Mouse (Mus musculus): ENCODE measurements around the gene Btbd9. TPM values are rescaled to one million over a fixed set of nuclear protein-coding genes. Genes with fewer than 3 reads are reported as not detected.

The Btbd9 gene
- total and polyA plus RNA-seq, 3 experiments = 24.7 to 33.8 TPM; not detected in 1

DNA sequence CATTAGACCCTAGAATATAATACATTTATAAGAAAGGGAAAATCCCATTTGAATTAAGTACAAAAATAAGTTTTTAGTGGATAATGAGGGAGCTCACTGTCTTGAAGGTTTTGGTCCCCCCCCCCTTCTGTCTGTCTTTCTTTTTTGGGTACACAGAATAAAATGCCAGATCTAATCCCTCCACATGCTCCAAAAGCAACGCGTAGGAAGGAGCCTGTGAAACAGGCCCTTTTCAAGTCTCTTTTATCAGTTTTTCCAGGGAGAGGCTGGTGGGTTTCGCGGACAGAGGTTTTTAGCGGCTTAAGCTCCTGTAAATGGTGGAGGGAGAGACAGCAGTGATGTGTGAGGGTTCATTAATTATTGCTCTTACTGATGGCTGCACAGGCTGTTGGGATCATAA lies 388.7 kb downstream of the Btbd9 start:
- TF ChIP-seq ZMIZ1 (IDR thresholded peaks at IDR 0.05; ENCODE audit: low read depth, low read length) = no peak
- no peak for TF ChIP-seq MYB (IDR thresholded peaks at IDR 0.05; ENCODE audit: low read depth, low read length)
- TF ChIP-seq CTCF (IDR thresholded peaks at IDR 0.05 in 2 of 3, conservative IDR thresholded peaks at IDR 0.05 in 1 of 3; ENCODE audit: control insufficient read depth in 1 of 3, insufficient read depth in 1 of 3, low read depth in 2 of 3, low read length in 3 of 3, poor library complexity in 1 of 3, severe bottlenecking in 1 of 3) = no peak
- no peak for TF ChIP-seq TBP (IDR thresholded peaks at IDR 0.05; ENCODE audit: low read depth, low read length)
- no peak for TF ChIP-seq GABPA (IDR thresholded peaks at IDR 0.05; ENCODE audit: low read depth, low read length)
- TF ChIP-seq MEF2A (IDR thresholded peaks at IDR 0.05; ENCODE audit: extremely low read depth, insufficient replicate concordance, low read depth, low read length, poor library complexity, severe bottlenecking) = no peak
- no peak for TF ChIP-seq CHD2 (IDR thresholded peaks at IDR 0.05; ENCODE audit: low read length)
- TF ChIP-seq SIN3A (IDR thresholded peaks at IDR 0.05; ENCODE audit: low read length) = no peak
- TF ChIP-seq ZNF384 (IDR thresholded peaks at IDR 0.05; ENCODE audit: low read depth, low read length) = no peak
- TF ChIP-seq EP300 (IDR thresholded peaks at IDR 0.05; ENCODE audit: low read depth in 1 of 2, low read length in 2 of 2) = no peak
- no peak for TF ChIP-seq MAX (IDR thresholded peaks at IDR 0.05; ENCODE audit: low read length)
- TF ChIP-seq SMC3 (IDR thresholded peaks at IDR 0.05; ENCODE audit: low read depth, low read length) = no peak
- no peaks in the 10 kb centered on the region for H3K9me3 ChIP-seq (replicated peaks; ENCODE audit: insufficient read depth, low read length)
- H3K4me1 ChIP-seq (ENCODE audit: control insufficient read depth in 1 of 2, insufficient read depth in 2 of 2, low read length in 2 of 2) = no peaks in the 10 kb centered on the region
- no peaks in the 10 kb centered on the region for H3K79me2 ChIP-seq (ENCODE audit: control insufficient read depth, insufficient read depth, low read length, poor library complexity)
- H3K4me3 ChIP-seq (ENCODE audit: control insufficient read depth in 1 of 2, insufficient read depth in 1 of 2, low read depth in 2 of 2, low read length in 2 of 2) = no peak overlapping the region
- H3K27me3 ChIP-seq (ENCODE audit: control insufficient read depth in 1 of 2, insufficient read depth in 2 of 2, low read length in 2 of 2) = no peaks in the 10 kb centered on the region
- H3K27ac ChIP-seq (ENCODE audit: control insufficient read depth, low read depth, low read length) = no peak overlapping the region
- DNase-seq (ENCODE audit: low read depth, low spot score) = no peak
- no peak overlapping the region for H3K9ac ChIP-seq (ENCODE audit: control insufficient read depth, low read depth, low read length, poor library complexity, severe bottlenecking)
- H3K36me3 ChIP-seq (ENCODE audit: control insufficient read depth in 1 of 2, insufficient read depth in 2 of 2, low read length in 2 of 2) = no peaks in the 10 kb centered on the region

DNA sequence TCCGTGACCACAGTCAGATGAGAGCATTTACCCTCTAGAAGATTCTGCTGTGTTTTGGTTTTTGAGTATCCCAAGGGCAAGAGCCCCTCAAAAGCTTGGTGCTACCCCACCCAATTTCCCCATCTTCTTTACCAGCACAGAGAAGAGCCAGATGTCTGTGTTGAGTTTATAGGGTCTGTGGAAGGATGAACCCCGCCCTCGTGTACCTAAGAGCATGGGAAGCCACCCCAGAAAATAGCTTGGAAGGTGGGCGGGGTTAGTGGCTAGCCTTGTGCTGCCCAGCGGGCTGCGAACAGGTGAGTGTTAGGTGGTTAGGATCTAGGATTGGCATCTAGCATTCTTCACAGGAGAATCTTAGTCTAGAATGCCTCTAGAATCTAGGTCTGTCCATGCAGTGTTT lies 389.1 kb downstream of the Btbd9 start:
- H3K4me1 ChIP-seq (ENCODE audit: control insufficient read depth in 1 of 2, insufficient read depth in 2 of 2, low read length in 2 of 2) = no peaks in the 10 kb centered on the region
- TF ChIP-seq SIN3A (IDR thresholded peaks at IDR 0.05; ENCODE audit: low read length) (no peak), TCF12 (IDR thresholded peaks at IDR 0.05; ENCODE audit: low read depth, low read length) (no peak), MYC (IDR thresholded peaks at IDR 0.05; ENCODE audit: low read depth, low read length) (no peak)

DNA sequence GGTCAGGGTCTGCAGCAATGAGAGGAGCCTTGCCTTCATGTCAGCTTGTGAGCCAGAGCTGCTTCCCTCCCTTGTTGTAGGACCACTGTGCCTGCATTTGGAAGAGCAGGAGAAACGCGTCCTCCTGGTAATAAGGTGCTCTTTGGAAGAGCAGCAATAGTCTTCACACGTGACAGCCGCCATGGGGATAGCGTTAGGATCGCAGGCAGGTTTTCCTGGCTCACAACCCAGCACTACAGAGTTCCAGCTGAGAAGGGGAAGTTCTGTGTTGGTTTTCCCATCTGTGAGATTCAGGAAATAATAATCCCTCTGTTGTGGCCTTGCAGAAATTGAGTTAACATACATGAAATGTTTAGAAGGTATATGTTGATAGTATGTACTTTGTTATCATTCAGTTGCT lies 392.7 kb downstream of the Btbd9 start:
- no peak for DNase-seq (ENCODE audit: low read depth, low spot score)
- H3K27me3 ChIP-seq (ENCODE audit: control insufficient read depth in 1 of 2, insufficient read depth in 2 of 2, low read length in 2 of 2) = no peaks in the 10 kb centered on the region
- H3K27ac ChIP-seq (ENCODE audit: control insufficient read depth, low read depth, low read length) = no peak overlapping the region
- H3K79me2 ChIP-seq (ENCODE audit: control insufficient read depth, insufficient read depth, low read length, poor library complexity) = no peaks in the 10 kb centered on the region
- no peaks in the 10 kb centered on the region for H3K9me3 ChIP-seq (replicated peaks; ENCODE audit: insufficient read depth, low read length)
- H3K9ac ChIP-seq (ENCODE audit: control insufficient read depth, low read depth, low read length, poor library complexity, severe bottlenecking) = no peak overlapping the region
- peaks cover 0 to 4% of the 10 kb centered on the region in 2 experiments; a peak in 2 of 4 replicates for H3K4me1 ChIP-seq (ENCODE audit: control insufficient read depth in 1 of 2, insufficient read depth in 2 of 2, low read length in 2 of 2)
- no peak overlapping the region for H3K4me3 ChIP-seq (ENCODE audit: control insufficient read depth in 1 of 2, insufficient read depth in 1 of 2, low read depth in 2 of 2, low read length in 2 of 2)
- H3K36me3 ChIP-seq (ENCODE audit: control insufficient read depth in 1 of 2, insufficient read depth in 2 of 2, low read length in 2 of 2) = peaks cover 0 to 9% of the 10 kb centered on the region in 2 experiments; a peak in 2 of 4 replicates
- TF ChIP-seq MEF2A (IDR thresholded peaks at IDR 0.05; ENCODE audit: extremely low read depth, insufficient replicate concordance, low read depth, low read length, poor library complexity, severe bottlenecking) (no peak), CTCF (IDR thresholded peaks at IDR 0.05 in 2 of 3, conservative IDR thresholded peaks at IDR 0.05 in 1 of 3; ENCODE audit: control insufficient read depth in 1 of 3, insufficient read depth in 1 of 3, low read depth in 2 of 3, low read length in 3 of 3, poor library complexity in 1 of 3, severe bottlenecking in 1 of 3) (no peak), GATA1 (IDR thresholded peaks at IDR 0.05; ENCODE audit: low read depth, low read length) (no peak), MYC (IDR thresholded peaks at IDR 0.05; ENCODE audit: low read depth, low read length) (no peak), MXI1 (IDR thresholded peaks at IDR 0.05; ENCODE audit: low read depth, low read length) (no peak), ELF1 (IDR thresholded peaks at IDR 0.05; ENCODE audit: low read depth, low read length) (no peak), USF2 (IDR thresholded peaks at IDR 0.05; ENCODE audit: borderline replicate concordance in 1 of 2, insufficient read depth in 1 of 2, low read depth in 1 of 2, low read length in 2 of 2) (no peak), POLR2AphosphoS2 (IDR thresholded peaks at IDR 0.05; ENCODE audit: low read length) (no peak), ETS1 (IDR thresholded peaks at IDR 0.05; ENCODE audit: low read depth, low read length) (no peak), TBP (IDR thresholded peaks at IDR 0.05; ENCODE audit: low read depth, low read length) (no peak), RAD21 (IDR thresholded peaks at IDR 0.05; ENCODE audit: low read depth, low read length) (no peak), JUND (IDR thresholded peaks at IDR 0.05; ENCODE audit: low read depth, low read length) (no peak), EP300 (IDR thresholded peaks at IDR 0.05; ENCODE audit: low read depth in 1 of 2, low read length in 2 of 2) (no peak)

More for the DNA sequence above, 389.1 kb downstream of the Btbd9 start:
- no peaks in the 10 kb centered on the region for H3K36me3 ChIP-seq (ENCODE audit: control insufficient read depth in 1 of 2, insufficient read depth in 2 of 2, low read length in 2 of 2)
- H3K4me3 ChIP-seq (ENCODE audit: control insufficient read depth in 1 of 2, insufficient read depth in 1 of 2, low read depth in 2 of 2, low read length in 2 of 2) = no peak overlapping the region
- DNase-seq (ENCODE audit: low read depth, low spot score) = no peak
- no peaks in the 10 kb centered on the region for H3K79me2 ChIP-seq (ENCODE audit: control insufficient read depth, insufficient read depth, low read length, poor library complexity)
- H3K27me3 ChIP-seq (ENCODE audit: control insufficient read depth in 1 of 2, insufficient read depth in 2 of 2, low read length in 2 of 2) = no peaks in the 10 kb centered on the region
- no peak overlapping the region for H3K9ac ChIP-seq (ENCODE audit: control insufficient read depth, low read depth, low read length, poor library complexity, severe bottlenecking)
- H3K27ac ChIP-seq (ENCODE audit: control insufficient read depth, low read depth, low read length) = no peak overlapping the region
- no peaks in the 10 kb centered on the region for H3K9me3 ChIP-seq (replicated peaks; ENCODE audit: insufficient read depth, low read length)

Measured in MEL (cell line).